Mouse (Mus musculus) E14TG2a.4 (cell line): ENCODE measurements around the gene Mrpl33.

ENCODE experiments used
- CTCF ChIP-seq: conservative IDR thresholded peaks from 2 replicates; pipeline ENCODE4 v1.5.1; 2014; ENCODE audit warnings: low read length
- NANOG ChIP-seq: IDR thresholded peaks from 2 replicates; pipeline ENCODE4 v1.6.1; 2014; ENCODE audit warnings: borderline replicate concordance, low read length, mixed read lengths

- TF ChIP-seq CTCF (no peak), NANOG (no peak)
Observed at GRCm38 (mm10) chr5:31686040-31686439, 89.3 kb downstream of the Mrpl33 start.
